Mouse (Mus musculus): Measurements from ENCODE around the gene Ptk7. TPM values are rescaled to one million over a fixed set of nuclear protein-coding genes. Genes with fewer than 3 reads are reported as not detected.

Ptk7 gene
- polyA plus RNA-seq, 1 experiment from 2014 or later: 68.4 TPM

GRCm38 (mm10) chr17:46617799-46618198 is 11.5 kb downstream of the Ptk7 start:
- Histone ChIP-seq H3K27me3 (ENCODE audit: poor library complexity, severe bottlenecking) (no peaks in the 10 kb centered on the region), H3K4me3 (peak overlapping the region; percentile 44), H3K36me3 (replicated peaks) (peaks cover 13% of the 10 kb centered on the region), H3K9me3 (0 out of 2 replicates have a peak, but pooled peaks cover 4% of the 10 kb centered on the region), H3K4me1 (peaks cover 96% of the 10 kb centered on the region), H3K27ac (peak overlapping the region; percentile 96)
- DNase-seq (ENCODE audit: extremely low spot score, low spot score): no peak
- WGBS: 63% methylated on average over 12 of the region's 12 CpGs

GRCm38 (mm10) chr17:46613229-46613628 is 16.1 kb downstream of the Ptk7 start:
- H3K4me3 ChIP-seq: 0 out of 2 replicates have a peak overlapping the region, but pooled peaks have one; percentile 14
- H3K36me3 ChIP-seq (replicated peaks): peaks cover 13% of the 10 kb centered on the region
- peaks cover 80% of the 10 kb centered on the region for H3K4me1 ChIP-seq
- no peaks in the 10 kb centered on the region for H3K9me3 ChIP-seq
- 39% methylated on average over 3 of the region's 3 CpGs for WGBS
- no peak for DNase-seq (ENCODE audit: extremely low spot score, low spot score)
- H3K27ac ChIP-seq: peak overlapping the region; percentile 79
- H3K27me3 ChIP-seq (ENCODE audit: poor library complexity, severe bottlenecking): no peaks in the 10 kb centered on the region

GRCm38 (mm10) chr17:46612820-46613219 is 16.5 kb downstream of the Ptk7 start:
- 50% methylated on average over 4 of the region's 4 CpGs for WGBS
- H3K36me3 ChIP-seq (replicated peaks): peaks cover 13% of the 10 kb centered on the region
- 0 out of 2 replicates have a peak overlapping the region, but pooled peaks have one; percentile 14 for H3K4me3 ChIP-seq
- H3K27me3 ChIP-seq (ENCODE audit: poor library complexity, severe bottlenecking): no peaks in the 10 kb centered on the region
- H3K9me3 ChIP-seq: no peaks in the 10 kb centered on the region
- no peak for DNase-seq (ENCODE audit: extremely low spot score, low spot score)
- H3K4me1 ChIP-seq: peaks cover 76% of the 10 kb centered on the region
- H3K27ac ChIP-seq: peak overlapping the region; percentile 79

GRCm38 (mm10) chr17:46612189-46612588 is 17.1 kb downstream of the Ptk7 start:
- no peak for DNase-seq (ENCODE audit: extremely low spot score, low spot score)
- Histone ChIP-seq H3K27me3 (ENCODE audit: poor library complexity, severe bottlenecking) (no peaks in the 10 kb centered on the region), H3K4me3 (no peak overlapping the region), H3K36me3 (replicated peaks) (peaks cover 13% of the 10 kb centered on the region), H3K4me1 (peaks cover 70% of the 10 kb centered on the region), H3K27ac (peak overlapping the region; percentile 79; the same call in 1 of the 2 replicates), H3K9me3 (no peaks in the 10 kb centered on the region)
- 74% methylated on average over 2 of the region's 2 CpGs for WGBS

- no peaks in the 10 kb centered on the region for H3K27me3 ChIP-seq (ENCODE audit: poor library complexity, severe bottlenecking)
- H3K9me3 ChIP-seq: no peaks in the 10 kb centered on the region
- peaks cover 13% of the 10 kb centered on the region for H3K36me3 ChIP-seq (replicated peaks)
- H3K27ac ChIP-seq: no peak overlapping the region
- H3K4me1 ChIP-seq: peaks cover 61% of the 10 kb centered on the region
- no peak for DNase-seq (ENCODE audit: extremely low spot score, low spot score)
- no peak overlapping the region for H3K4me3 ChIP-seq
- WGBS: 89% methylated on average over 6 of the region's 6 CpGs
Observed at GRCm38 (mm10) chr17:46611316-46611715, 18.0 kb downstream of the Ptk7 start.

- no peak for DNase-seq (ENCODE audit: extremely low spot score, low spot score)
- Histone ChIP-seq H3K9me3 (no peaks in the 10 kb centered on the region), H3K27me3 (ENCODE audit: poor library complexity, severe bottlenecking) (no peaks in the 10 kb centered on the region), H3K36me3 (replicated peaks) (peaks cover 11% of the 10 kb centered on the region), H3K4me1 (peaks cover 61% of the 10 kb centered on the region), H3K27ac (peak overlapping the region; percentile 62), H3K4me3 (no peak overlapping the region)
- WGBS: 63% methylated on average over 15 of the region's 15 CpGs
Observed at GRCm38 (mm10) chr17:46609721-46610514, 19.4 kb downstream of the Ptk7 start.

GRCm38 (mm10) chr17:46605987-46606386 is 23.3 kb downstream of the Ptk7 start:
- no peak overlapping the region for H3K27ac ChIP-seq
- no peak for DNase-seq (ENCODE audit: extremely low spot score, low spot score)
- H3K4me1 ChIP-seq: peaks cover 44% of the 10 kb centered on the region
- H3K36me3 ChIP-seq (replicated peaks): peaks cover 24% of the 10 kb centered on the region
- no peak overlapping the region for H3K4me3 ChIP-seq
- no peaks in the 10 kb centered on the region for H3K9me3 ChIP-seq
- no peaks in the 10 kb centered on the region for H3K27me3 ChIP-seq (ENCODE audit: poor library complexity, severe bottlenecking)
- WGBS: 90% methylated on average over 12 of the region's 12 CpGs

GRCm38 (mm10) chr17:46605126-46605525 is 24.2 kb downstream of the Ptk7 start:
- DNase-seq (ENCODE audit: extremely low spot score, low spot score): no peak
- H3K27me3 ChIP-seq (ENCODE audit: poor library complexity, severe bottlenecking): no peaks in the 10 kb centered on the region
- WGBS: 83% methylated on average over 5 of the region's 5 CpGs
- H3K36me3 ChIP-seq (replicated peaks): peaks cover 21% of the 10 kb centered on the region
- H3K9me3 ChIP-seq: no peaks in the 10 kb centered on the region
- peaks cover 35% of the 10 kb centered on the region for H3K4me1 ChIP-seq
- H3K27ac ChIP-seq: 0 out of 2 replicates have a peak overlapping the region, but pooled peaks have one; percentile 5
- H3K4me3 ChIP-seq: no peak overlapping the region

- Histone ChIP-seq H3K9me3 (no peaks in the 10 kb centered on the region), H3K36me3 (replicated peaks) (peaks cover 26% of the 10 kb centered on the region), H3K4me3 (no peak overlapping the region), H3K27ac (no peak overlapping the region), H3K4me1 (peaks cover 30% of the 10 kb centered on the region), H3K27me3 (ENCODE audit: poor library complexity, severe bottlenecking) (no peaks in the 10 kb centered on the region)
- WGBS: 95% methylated on average over 4 of the region's 4 CpGs
- no peak for DNase-seq (ENCODE audit: extremely low spot score, low spot score)
Observed at GRCm38 (mm10) chr17:46603229-46603628, 26.1 kb downstream of the Ptk7 start.

GRCm38 (mm10) chr17:46602212-46602611 is 27.1 kb downstream of the Ptk7 start:
- Histone ChIP-seq H3K27ac (peak overlapping the region; percentile 48), H3K4me3 (no peak overlapping the region), H3K36me3 (replicated peaks) (peaks cover 36% of the 10 kb centered on the region), H3K27me3 (ENCODE audit: poor library complexity, severe bottlenecking) (no peaks in the 10 kb centered on the region), H3K9me3 (no peaks in the 10 kb centered on the region), H3K4me1 (peaks cover 30% of the 10 kb centered on the region)
- 81% methylated on average over 9 of the region's 9 CpGs for WGBS
- DNase-seq (ENCODE audit: extremely low spot score, low spot score): no peak

GRCm38 (mm10) chr17:46600569-46600968 is 28.7 kb downstream of the Ptk7 start:
- H3K27ac ChIP-seq: no peak overlapping the region
- no peaks in the 10 kb centered on the region for H3K9me3 ChIP-seq
- peaks cover 45% of the 10 kb centered on the region for H3K36me3 ChIP-seq (replicated peaks)
- no peaks in the 10 kb centered on the region for H3K27me3 ChIP-seq (ENCODE audit: poor library complexity, severe bottlenecking)
- no peak overlapping the region for H3K4me3 ChIP-seq
- H3K4me1 ChIP-seq: peaks cover 25% of the 10 kb centered on the region
- 85% methylated on average over 2 of the region's 2 CpGs for whole genome bisulfite sequencing
- DNase-seq (ENCODE audit: extremely low spot score, low spot score): no peak

- Histone ChIP-seq H3K9me3 (no peaks in the 10 kb centered on the region), H3K4me1 (peaks cover 26% of the 10 kb centered on the region), H3K27me3 (ENCODE audit: poor library complexity, severe bottlenecking) (no peaks in the 10 kb centered on the region), H3K36me3 (replicated peaks) (peaks cover 45% of the 10 kb centered on the region), H3K4me3 (no peak overlapping the region), H3K27ac (no peak overlapping the region)
- WGBS: 95% methylated on average over 4 of the region's 4 CpGs
- no peak for DNase-seq (ENCODE audit: extremely low spot score, low spot score)
Observed at GRCm38 (mm10) chr17:46598963-46599362, 30.3 kb downstream of the Ptk7 start.

GRCm38 (mm10) chr17:46597956-46598355 is 31.3 kb downstream of the Ptk7 start:
- no peaks in the 10 kb centered on the region for H3K27me3 ChIP-seq (ENCODE audit: poor library complexity, severe bottlenecking)
- peaks cover 29% of the 10 kb centered on the region for H3K4me1 ChIP-seq
- DNase-seq (ENCODE audit: extremely low spot score, low spot score): no peak
- H3K4me3 ChIP-seq: no peak overlapping the region
- H3K27ac ChIP-seq: no peak overlapping the region
- 89% methylated on average over 11 of the region's 11 CpGs for WGBS
- peaks cover 42% of the 10 kb centered on the region for H3K36me3 ChIP-seq (replicated peaks)
- no peaks in the 10 kb centered on the region for H3K9me3 ChIP-seq
